Mouse (Mus musculus) cerebellum, postnatal 4 days (tissue): ENCODE measurements at regions not wholly inside any gene's neighbourhood (a gene's known extent, or its start where the extent isn't known, plus 50 kb on each side); places are given as distances from the start of the nearest gene placed in this dataset.

Experiments
- DNase-seq, 2 experiments: peaks; one replicate each; pipeline ENCODE4 v3.0.0; 2022; ENCODE audit warnings: low spot score in 2 of 2, mixed read lengths in 1 of 2

- DNase-seq, result no peak
These were observed 118.7 kb upstream of the Bank1 start for GRCm38 (mm10) chr3:136444598-136444997.

- DNase-seq, result peak in 1 of 2 experiments; percentile 5
These were observed 116.2 kb upstream of the Bank1 start for GRCm38 (mm10) chr3:136442099-136442498.

GRCm38 (mm10) chr3:136439907-136440645 is 114.2 kb upstream of the Bank1 start:
- no peak for DNase-seq

GRCm38 (mm10) chr3:136439350-136439749 is 113.5 kb upstream of the Bank1 start:
- no peak for DNase-seq

- DNase-seq, result no peak
These were observed 108.5 kb upstream of the Bank1 start for GRCm38 (mm10) chr3:136434407-136434806.

- no peak for DNase-seq
These were observed 106.2 kb upstream of the Bank1 start for GRCm38 (mm10) chr3:136432072-136432471.

GRCm38 (mm10) chr3:136427427-136427826 is 101.6 kb upstream of the Bank1 start:
- no peak for DNase-seq

- DNase-seq, result no peak
These were observed 100.8 kb upstream of the Bank1 start for GRCm38 (mm10) chr3:136426539-136427194.

GRCm38 (mm10) chr3:136421969-136422614 is 96.2 kb upstream of the Bank1 start:
- no peak for DNase-seq

- DNase-seq, result no peak
These were observed 79.7 kb upstream of the Bank1 start for GRCm38 (mm10) chr3:136405606-136406005.

GRCm38 (mm10) chr3:136383282-136383681 is 57.4 kb upstream of the Bank1 start:
- no peak for DNase-seq

- DNase-seq, result no peak
These were observed 54.8 kb upstream of the Bank1 start for GRCm38 (mm10) chr3:136380644-136381043.

- DNase-seq, result no peak
These were observed 54.0 kb upstream of the Bank1 start for GRCm38 (mm10) chr3:136379741-136380398.

GRCm38 (mm10) chr3:136376893-136377292 is 51.0 kb upstream of the Bank1 start:
- DNase-seq, result no peak
